Mouse (Mus musculus): ENCODE data around the gene Amhr2.

Amhr2 gene

GRCm38 (mm10) chr15:102470605-102471294, 25.6 kb downstream of the Amhr2 start:
- peak; percentile 69 to 77 for DNase-seq (ENCODE audit: low spot score in 2 of 2)

- no peak for DNase-seq (ENCODE audit: low spot score in 2 of 2)
Measured at GRCm38 (mm10) chr15:102471295-102471645, 26.1 kb downstream of the Amhr2 start.

- no peak for DNase-seq (ENCODE audit: low spot score in 2 of 2)
Measured at GRCm38 (mm10) chr15:102471727-102472126, 26.6 kb downstream of the Amhr2 start.

GRCm38 (mm10) chr15:102473246-102473645, 28.1 kb downstream of the Amhr2 start:
- DNase-seq (ENCODE audit: low spot score in 2 of 2) = no peak

- DNase-seq (ENCODE audit: low spot score in 2 of 2) = no peak
Measured at GRCm38 (mm10) chr15:102474520-102474919, 29.4 kb downstream of the Amhr2 start.

- DNase-seq (ENCODE audit: low spot score in 2 of 2) = no peak
Measured at GRCm38 (mm10) chr15:102483136-102483535, 38.0 kb downstream of the Amhr2 start.

- DNase-seq (ENCODE audit: low spot score in 2 of 2) = no peak
Measured at GRCm38 (mm10) chr15:102485853-102486252, 40.7 kb downstream of the Amhr2 start.

- DNase-seq (ENCODE audit: low spot score in 2 of 2) = no peak
Measured at GRCm38 (mm10) chr15:102487664-102488063, 42.5 kb downstream of the Amhr2 start.

- DNase-seq (ENCODE audit: low spot score in 2 of 2) = no peak
Measured at GRCm38 (mm10) chr15:102498322-102498721, 53.2 kb downstream of the Amhr2 start.

GRCm38 (mm10) chr15:102499370-102499769, 54.2 kb downstream of the Amhr2 start:
- no peak for DNase-seq (ENCODE audit: low spot score in 2 of 2)

- DNase-seq (ENCODE audit: low spot score in 2 of 2) = no peak
Measured at GRCm38 (mm10) chr15:102499851-102500250, 54.7 kb downstream of the Amhr2 start.

- DNase-seq (ENCODE audit: low spot score in 2 of 2) = no peak
Measured at GRCm38 (mm10) chr15:102500479-102500878, 55.3 kb downstream of the Amhr2 start.

- no peak for DNase-seq (ENCODE audit: low spot score in 2 of 2)
Measured at GRCm38 (mm10) chr15:102501084-102501814, 56.1 kb downstream of the Amhr2 start.

- DNase-seq (ENCODE audit: low spot score in 2 of 2) = no peak
Measured at GRCm38 (mm10) chr15:102502254-102502840, 57.2 kb downstream of the Amhr2 start.

GRCm38 (mm10) chr15:102503447-102503846, 58.3 kb downstream of the Amhr2 start, which contains the start of gene Gm10337:
Gene Gm10337, plus strand, starts transcription at chr15:102503722.
- DNase-seq (ENCODE audit: low spot score in 2 of 2) = no peak

All from right cerebral cortex, adult 2 months (tissue).